In the genomic region with DNA sequence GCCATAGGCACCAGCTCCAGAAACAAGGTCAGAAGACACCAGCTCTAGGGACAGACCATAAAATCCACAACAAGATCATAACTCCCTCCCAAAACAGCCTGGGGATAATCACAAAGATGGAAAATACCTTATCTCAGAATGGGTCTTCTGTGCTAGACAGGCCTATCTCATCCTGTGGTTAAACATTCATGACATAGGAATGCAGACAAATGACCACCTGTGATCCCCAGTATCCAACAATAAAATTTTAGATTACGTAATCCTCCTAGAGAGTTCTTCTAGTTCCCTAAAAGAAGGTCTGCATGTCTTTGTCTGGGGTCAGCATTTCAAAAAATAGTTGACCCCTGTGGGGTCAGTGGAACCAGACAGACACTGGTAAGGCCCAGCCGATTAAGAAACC, we compare ENCODE assay signal across 25 mouse cellular contexts.
DNase-seq lines count a peak whose midpoint lies in the region; ATAC-seq and TF ChIP-seq lines count a peak whose summit lies in the region.
"Had no signal": no experiment of that assay in that cellular context is flagged by ENCODE, and none has a peak within 500 bp of the region (broad histone marks: within the 10 kb centered on the region; RNA-seq: fewer than 3 reads in every experiment).

No protein-coding gene starts in this region.

- H3K27me3 ChIP-seq in midbrain, postnatal 0 days (ENCODE audit: insufficient read depth, low read length), result no peaks in the 10 kb centered on the region
- H3K27me3 ChIP-seq: CH12.LX; embryonic facial prominence, embryonic 13.5 days; embryonic facial prominence, embryonic 15.5 days; forebrain, embryonic 13.5 days; forebrain, embryonic 15.5 days had no signal

- H3K9ac ChIP-seq in midbrain, postnatal 0 days (replicated peaks; ENCODE audit: low read length, poor library complexity, severe bottlenecking), result no peak overlapping the region
- H3K9ac ChIP-seq: embryonic facial prominence, embryonic 13.5 days; embryonic facial prominence, embryonic 15.5 days; forebrain, embryonic 13.5 days; forebrain, embryonic 15.5 days; forebrain, postnatal 0 days had no signal

- peak; percentile 65 for DNase-seq in 3T3-L1 (ENCODE audit: low read depth, low spot score)
- peak; percentile 83 for DNase-seq in Muller cell, postnatal 12 days (ENCODE audit: inconsistent ontology term)
- DNase-seq in midbrain, postnatal 0 days (ENCODE audit: low spot score), result no peak
- DNase-seq in layer of hippocampus, postnatal 10 days (ENCODE audit: low spot score in 2 of 2), result no peak
- no peak for DNase-seq in testis, postnatal 10 days (ENCODE audit: low spot score)
- DNase-seq: adrenal gland, adult 2 months; adrenal gland, postnatal 10 days; adrenal gland, postnatal 25 days; cerebellum, adult 11 months; cerebellum, adult 18-20 months; cerebellum, adult 8-10 months; cerebellum, adult 9-11 months; cerebellum, postnatal 14 days; cerebellum, postnatal 36 days; embryo, embryonic 11 days; forebrain, postnatal 0 days had no signal

- no peaks in the 10 kb centered on the region for H3K4me1 ChIP-seq in embryonic fibroblast, embryonic 13.5 days (ENCODE audit: control insufficient read depth, insufficient read depth, low read length)
- no peaks in the 10 kb centered on the region for H3K4me1 ChIP-seq in midbrain, postnatal 0 days (ENCODE audit: insufficient read depth, low read length)
- H3K4me1 ChIP-seq: embryonic facial prominence, embryonic 13.5 days; embryonic facial prominence, embryonic 15.5 days; forebrain, embryonic 13.5 days; forebrain, embryonic 15.5 days had no signal

- no peak for TF ChIP-seq CTCF in embryonic fibroblast, embryonic 13.5 days (IDR thresholded peaks at IDR 0.05; ENCODE audit: borderline replicate concordance, insufficient read depth, low read length)
- TF ChIP-seq CTCF in midbrain, postnatal 0 days (IDR thresholded peaks at IDR 0.05), result no peak

- TF ChIP-seq POLR2A in embryonic fibroblast, embryonic 13.5 days (IDR thresholded peaks at IDR 0.05; ENCODE audit: low read depth, low read length), result no peak

- no peak overlapping the region for H3K4me3 ChIP-seq in embryonic fibroblast, embryonic 13.5 days (ENCODE audit: insufficient read depth, low read length)
- H3K4me3 ChIP-seq in midbrain, postnatal 0 days (ENCODE audit: low read depth, low read length), result no peak overlapping the region
- H3K4me3 ChIP-seq: embryonic facial prominence, embryonic 13.5 days; embryonic facial prominence, embryonic 15.5 days; forebrain, embryonic 13.5 days; forebrain, embryonic 15.5 days had no signal

- H3K4me2 ChIP-seq in midbrain, postnatal 0 days (ENCODE audit: low read depth, low read length, poor library complexity, severe bottlenecking), result no peak overlapping the region
- H3K4me2 ChIP-seq: embryonic facial prominence, embryonic 13.5 days; embryonic facial prominence, embryonic 15.5 days; forebrain, embryonic 13.5 days; forebrain, embryonic 15.5 days had no signal

- 91% methylated on average over 2 of the region's 2 CpGs for WGBS in midbrain, postnatal 0 days

- H3K36me3 ChIP-seq in midbrain, postnatal 0 days (ENCODE audit: insufficient read depth, low read length), result no peaks in the 10 kb centered on the region
- H3K36me3 ChIP-seq: embryonic facial prominence, embryonic 13.5 days; embryonic facial prominence, embryonic 15.5 days; forebrain, embryonic 15.5 days; G1E had no signal

- no peaks in the 10 kb centered on the region; the same call in 1 of the 2 replicates for H3K9me3 ChIP-seq in midbrain, postnatal 0 days (ENCODE audit: low read length)
- H3K9me3 ChIP-seq: embryonic facial prominence, embryonic 13.5 days; embryonic facial prominence, embryonic 15.5 days; forebrain, embryonic 13.5 days; forebrain, embryonic 15.5 days; G1E had no signal

- no peak for ATAC-seq in midbrain, postnatal 0 days (ENCODE audit: low FRiP score)
- ATAC-seq: activated CD4-positive, CD25-positive, alpha-beta regulatory T cell, adult 4 months; CD4-positive, CD25-positive, alpha-beta regulatory T cell, adult 4 months; forebrain, embryonic 13.5 days; forebrain, embryonic 15.5 days; forebrain, postnatal 0 days had no signal

- peak overlapping the region; percentile 92 for H3K27ac ChIP-seq in embryonic fibroblast, embryonic 13.5 days (ENCODE audit: insufficient read depth, low read length)
- no peak overlapping the region for H3K27ac ChIP-seq in midbrain, postnatal 0 days (ENCODE audit: low read depth, low read length)
- H3K27ac ChIP-seq: embryonic facial prominence, embryonic 13.5 days; embryonic facial prominence, embryonic 15.5 days; forebrain, embryonic 13.5 days; forebrain, embryonic 15.5 days had no signal

Comparison
In these comparisons a context has a peak if more than half of its experiments do, and no peak if none do; other contexts are left out.
1. DNase-seq: peak in 3T3-L1 (single experiment) and Muller cell, postnatal 12 days (single experiment); none in midbrain, postnatal 0 days (single experiment), layer of hippocampus, postnatal 10 days (0 of 2) and testis, postnatal 10 days (single experiment).